Mouse (Mus musculus) MEL (cell line): Measurements from ENCODE around the gene Gmfg. TPM values are rescaled to one million over a fixed set of nuclear protein-coding genes. Genes with fewer than 3 reads are reported as not detected.

Source experiments
- DNase-seq: peaks from one replicate; pipeline ENCODE4 v3.0.0; 2011; ENCODE audit warnings: low read depth, low spot score
- H3K27ac ChIP-seq: 2 replicates; pipeline ENCODE4 v1.5.1; 2012; ENCODE audit warnings: low read depth, mild to moderate bottlenecking, control low read depth, low read length, moderate library complexity; ENCODE audit not compliant: control insufficient read depth
- H3K27me3 ChIP-seq, 2 experiments: fragments of 150-350 bp in 1 of 2; sonication (generic) in 1 of 2; 2 replicates each; pipeline ENCODE4 v1.6.1; 2012; ENCODE audit warnings: low read length in 2 of 2, mild to moderate bottlenecking in 2 of 2, improper control_type of control experiment in 1 of 2, moderate library complexity in 1 of 2; ENCODE audit not compliant: insufficient read depth in 2 of 2, control insufficient read depth in 1 of 2
- H3K36me3 ChIP-seq, 2 experiments: 2 replicates each; pipeline ENCODE4 v1.6.1; 2012 to 2014; ENCODE audit warnings: low read length in 2 of 2, improper control_type of control experiment in 1 of 2, inconsistent platforms in 1 of 2, mild to moderate bottlenecking in 1 of 2; ENCODE audit not compliant: insufficient read depth in 2 of 2, control insufficient read depth in 1 of 2
- H3K4me1 ChIP-seq, 2 experiments: fragments of 150-350 bp in 1 of 2; sonication (generic) in 1 of 2; 2 replicates each; pipeline ENCODE4 v1.6.1; 2012; ENCODE audit warnings: low read length in 2 of 2, improper control_type of control experiment in 1 of 2, mild to moderate bottlenecking in 1 of 2; ENCODE audit not compliant: insufficient read depth in 2 of 2, control insufficient read depth in 1 of 2
- H3K4me3 ChIP-seq, 2 experiments: fragments of 150-350 bp in 1 of 2; sonication (generic) in 1 of 2; 2 replicates each; pipeline ENCODE4 v1.5.1; 2012; ENCODE audit warnings: low read depth in 2 of 2, low read length in 2 of 2, mild to moderate bottlenecking in 2 of 2, moderate library complexity in 2 of 2, control low read depth in 1 of 2, improper control_type of control experiment in 1 of 2; ENCODE audit not compliant: control insufficient read depth in 1 of 2, insufficient read depth in 1 of 2
- H3K79me2 ChIP-seq: 2 replicates; pipeline ENCODE4 v1.6.1; 2012; ENCODE audit warnings: mild to moderate bottlenecking, low read length, moderate library complexity; ENCODE audit not compliant: control insufficient read depth, poor library complexity, insufficient read depth
- H3K9ac ChIP-seq: 2 replicates; pipeline ENCODE4 v1.6.1; 2012; ENCODE audit warnings: low read depth, mild to moderate bottlenecking, control low read depth, low read length, moderate library complexity; ENCODE audit not compliant: control insufficient read depth, poor library complexity, severe bottlenecking
- H3K9me3 ChIP-seq: fragments of 150-350 bp; sonication (generic); replicated peaks from 2 replicates; pipeline ENCODE4 v1.6.1; 2012; ENCODE audit warnings: mild to moderate bottlenecking, low read length, improper control_type of control experiment, moderate library complexity; ENCODE audit not compliant: insufficient read depth
- BHLHE40 ChIP-seq: IDR thresholded peaks from 2 replicates; pipeline ENCODE4 v1.6.1; 2012; ENCODE audit warnings: low read depth, mild to moderate bottlenecking, inconsistent platforms, low read length, improper control_type of control experiment, borderline replicate concordance
- CHD1 ChIP-seq: IDR thresholded peaks from 2 replicates; pipeline ENCODE4 v1.6.1; 2012; ENCODE audit warnings: low read depth, mild to moderate bottlenecking, inconsistent platforms, low read length, improper control_type of control experiment
- CHD2 ChIP-seq: IDR thresholded peaks from 2 replicates; pipeline ENCODE4 v1.6.1; 2011; ENCODE audit warnings: low read length, improper control_type of control experiment
- CTCF ChIP-seq, 3 experiments: IDR thresholded peaks in 2 of 3; conservative IDR thresholded peaks in 1 of 3; 2 replicates each; pipeline ENCODE4 v1.5.1; 2011 to 2012; ENCODE audit warnings: low read length in 3 of 3, low read depth in 2 of 3, mild to moderate bottlenecking in 2 of 3, improper control_type of control experiment in 1 of 3, inconsistent platforms in 1 of 3, mixed read lengths in 1 of 3, moderate library complexity in 1 of 3; ENCODE audit not compliant: control insufficient read depth in 1 of 3, insufficient read depth in 1 of 3, poor library complexity in 1 of 3, severe bottlenecking in 1 of 3
- ELF1 ChIP-seq: IDR thresholded peaks from 2 replicates; pipeline ENCODE4 v1.6.1; 2014; ENCODE audit warnings: low read depth, mild to moderate bottlenecking, inconsistent platforms, low read length, improper control_type of control experiment, moderate library complexity
- EP300 ChIP-seq, 2 experiments: IDR thresholded peaks; 2 replicates each; pipeline ENCODE4 v1.6.1; 2011; ENCODE audit warnings: improper control_type of control experiment in 2 of 2, low read length in 2 of 2, low read depth in 1 of 2, mild to moderate bottlenecking in 1 of 2
- ETS1 ChIP-seq: IDR thresholded peaks from 2 replicates; pipeline ENCODE4 v1.6.1; 2012; ENCODE audit warnings: low read depth, mild to moderate bottlenecking, inconsistent platforms, low read length, improper control_type of control experiment, moderate library complexity
- GABPA ChIP-seq: IDR thresholded peaks from 2 replicates; pipeline ENCODE4 v1.6.1; 2012; ENCODE audit warnings: low read depth, mild to moderate bottlenecking, inconsistent platforms, low read length, improper control_type of control experiment, moderate library complexity
- GATA1 ChIP-seq: IDR thresholded peaks from 2 replicates; pipeline ENCODE4 v1.6.1; 2011; ENCODE audit warnings: low read depth, low read length, improper control_type of control experiment
- HCFC1 ChIP-seq: IDR thresholded peaks from 2 replicates; pipeline ENCODE4 v1.6.1; 2012; ENCODE audit warnings: low read depth, mild to moderate bottlenecking, inconsistent platforms, low read length, improper control_type of control experiment, moderate library complexity
- JUND ChIP-seq: IDR thresholded peaks from 2 replicates; pipeline ENCODE4 v1.6.1; 2011; ENCODE audit warnings: low read depth, mild to moderate bottlenecking, improper control_type of control experiment, low read length
- KAT2A ChIP-seq: conservative IDR thresholded peaks from 2 replicates; pipeline ENCODE4 v1.6.1; 2012; ENCODE audit warnings: low read depth, low read length, improper control_type of control experiment, inconsistent platforms
- MAX ChIP-seq: IDR thresholded peaks from 2 replicates; pipeline ENCODE4 v1.6.1; 2011; ENCODE audit warnings: low read length, improper control_type of control experiment
- MEF2A ChIP-seq: IDR thresholded peaks from 2 replicates; pipeline ENCODE4 v1.6.1; 2014; ENCODE audit warnings: low read depth, mild to moderate bottlenecking, inconsistent platforms, low read length, improper control_type of control experiment; ENCODE audit not compliant: poor library complexity, insufficient replicate concordance, severe bottlenecking; ENCODE audit errors: extremely low read depth
- MXI1 ChIP-seq: IDR thresholded peaks from 2 replicates; pipeline ENCODE4 v1.6.1; 2011; ENCODE audit warnings: mild to moderate bottlenecking, low read depth, low read length, improper control_type of control experiment
- MYB ChIP-seq: IDR thresholded peaks from 2 replicates; pipeline ENCODE4 v1.6.1; 2011; ENCODE audit warnings: mild to moderate bottlenecking, low read depth, low read length, improper control_type of control experiment
- MYC ChIP-seq: IDR thresholded peaks from 2 replicates; pipeline ENCODE4 v1.6.1; 2011; ENCODE audit warnings: low read depth, mild to moderate bottlenecking, low read length, improper control_type of control experiment, moderate library complexity
- NRF1 ChIP-seq: IDR thresholded peaks from 2 replicates; pipeline ENCODE4 v1.6.1; 2014; ENCODE audit warnings: low read depth, mild to moderate bottlenecking, inconsistent platforms, low read length, improper control_type of control experiment, moderate library complexity; ENCODE audit not compliant: poor library complexity, insufficient read depth, severe bottlenecking
- POLR2AphosphoS2 ChIP-seq: IDR thresholded peaks from 2 replicates; pipeline ENCODE4 v1.6.1; 2011; ENCODE audit warnings: low read length, improper control_type of control experiment
- POLR2AphosphoS5 ChIP-seq: IDR thresholded peaks from 2 replicates; pipeline ENCODE4 v1.6.1; 2012; ENCODE audit warnings: low read depth, borderline replicate concordance, mild to moderate bottlenecking, inconsistent platforms, low read length, moderate library complexity, mixed read lengths
- SIN3A ChIP-seq: IDR thresholded peaks from 2 replicates; pipeline ENCODE4 v1.6.1; 2012; ENCODE audit warnings: low read length, improper control_type of control experiment, inconsistent platforms
- SMC3 ChIP-seq: IDR thresholded peaks from 2 replicates; pipeline ENCODE4 v1.6.1; 2011; ENCODE audit warnings: low read depth, low read length, improper control_type of control experiment
- TAL1 ChIP-seq: IDR thresholded peaks from 2 replicates; pipeline ENCODE4 v1.6.1; 2012; ENCODE audit warnings: mild to moderate bottlenecking, inconsistent platforms, low read length, moderate library complexity, mixed read lengths
- TBP ChIP-seq: IDR thresholded peaks from 2 replicates; pipeline ENCODE4 v1.8.0; 2011; ENCODE audit warnings: low read depth, low read length, improper control_type of control experiment
- TCF12 ChIP-seq: IDR thresholded peaks from 2 replicates; pipeline ENCODE4 v1.6.1; 2014; ENCODE audit warnings: low read depth, mild to moderate bottlenecking, inconsistent platforms, low read length, improper control_type of control experiment, moderate library complexity
- USF1 ChIP-seq: IDR thresholded peaks from 2 replicates; pipeline ENCODE4 v1.6.1; 2014; ENCODE audit warnings: low read depth, mild to moderate bottlenecking, inconsistent platforms, low read length, improper control_type of control experiment, moderate library complexity
- USF2 ChIP-seq, 2 experiments: IDR thresholded peaks; 2 replicates each; pipeline ENCODE4 v1.6.1; 2011 to 2012; ENCODE audit warnings: improper control_type of control experiment in 2 of 2, low read length in 2 of 2, borderline replicate concordance in 1 of 2, inconsistent platforms in 1 of 2, low read depth in 1 of 2, mild to moderate bottlenecking in 1 of 2; ENCODE audit not compliant: insufficient read depth in 1 of 2
- ZC3H11A ChIP-seq: IDR thresholded peaks from 2 replicates; pipeline ENCODE4 v1.6.1; 2012; ENCODE audit warnings: low read depth, mild to moderate bottlenecking, inconsistent platforms, low read length, improper control_type of control experiment
- ZKSCAN1 ChIP-seq: IDR thresholded peaks from 2 replicates; pipeline ENCODE4 v1.6.1; 2012; ENCODE audit warnings: low read depth, mild to moderate bottlenecking, inconsistent platforms, low read length, improper control_type of control experiment, moderate library complexity
- ZMIZ1 ChIP-seq: IDR thresholded peaks from 2 replicates; pipeline ENCODE4 v1.6.1; 2012; ENCODE audit warnings: low read depth, mild to moderate bottlenecking, inconsistent platforms, low read length, improper control_type of control experiment, moderate library complexity
- polyA plus RNA-seq, 2 experiments: library from polyadenylated mRNA; stranded (reverse) in 1 of 2; unstranded in 1 of 2; fragments of >175 nt in 1 of 2; fragments of >200 nt in 1 of 2; gene quantifications; 2 replicates each; pipeline versions ENCODE4 v1.2.1 to v1.2.4; 2012; ENCODE audit warnings: low replicate concordance in 2 of 2, low read depth in 1 of 2; ENCODE audit not compliant: insufficient read length in 2 of 2, insufficient read depth in 1 of 2, missing spikeins in 1 of 2
- total RNA-seq: library from RNA; depleted of rRNA; stranded (reverse); fragments of 300-350 nt; gene quantifications from 2 replicates; pipeline ENCODE4 v1.2.3, GENCODE M21; 2012

Gene Gmfg
- total and polyA plus RNA-seq, 3 experiments, result 25.0 to 31.2 TPM; not detected in 1

DNA sequence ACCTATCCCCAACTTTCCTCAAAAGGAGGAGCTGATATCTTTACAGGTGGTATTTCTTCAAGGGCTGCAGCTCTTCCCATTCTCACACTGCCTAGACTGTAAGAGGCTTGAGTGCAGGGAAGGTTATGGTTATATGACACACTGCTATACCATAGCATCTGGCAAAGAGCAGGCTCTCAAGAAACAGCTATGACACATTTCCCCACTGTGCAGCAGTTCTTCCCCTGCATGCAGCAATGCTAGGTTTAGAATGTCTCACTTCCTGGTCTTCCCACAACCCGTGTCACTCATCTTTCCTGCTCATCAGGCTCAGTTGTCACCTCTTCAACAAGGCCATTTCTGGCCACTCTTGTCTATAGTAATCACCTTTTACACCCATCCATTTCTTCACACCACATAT, 6.7 kb upstream of the Gmfg start:
- no peaks in the 10 kb centered on the region for H3K9me3 ChIP-seq
- H3K4me1 ChIP-seq, result peaks cover 43 to 45% of the 10 kb centered on the region in 2 experiments
- no peak overlapping the region for H3K4me3 ChIP-seq
- H3K36me3 ChIP-seq, result peaks cover 7 to 58% of the 10 kb centered on the region in 2 experiments
- H3K27ac ChIP-seq, result no peak overlapping the region
- H3K27me3 ChIP-seq, result no peaks in the 10 kb centered on the region
- DNase-seq, result no peak
- TF ChIP-seq TBP (no peak), USF1 (no peak), SMC3 (no peak), MYC (no peak), CHD2 (no peak), EP300 (IDR thresholded peaks at IDR 0.05; ENCODE audit: low read depth in 1 of 2, low read length in 2 of 2) (no peak), ZKSCAN1 (no peak), USF2 (IDR thresholded peaks at IDR 0.05; ENCODE audit: borderline replicate concordance in 1 of 2, insufficient read depth in 1 of 2, low read depth in 1 of 2, low read length in 2 of 2) (no peak), ZMIZ1 (no peak), GATA1 (no peak)
- H3K79me2 ChIP-seq, result peaks cover 14% of the 10 kb centered on the region
- no peak overlapping the region for H3K9ac ChIP-seq

DNA sequence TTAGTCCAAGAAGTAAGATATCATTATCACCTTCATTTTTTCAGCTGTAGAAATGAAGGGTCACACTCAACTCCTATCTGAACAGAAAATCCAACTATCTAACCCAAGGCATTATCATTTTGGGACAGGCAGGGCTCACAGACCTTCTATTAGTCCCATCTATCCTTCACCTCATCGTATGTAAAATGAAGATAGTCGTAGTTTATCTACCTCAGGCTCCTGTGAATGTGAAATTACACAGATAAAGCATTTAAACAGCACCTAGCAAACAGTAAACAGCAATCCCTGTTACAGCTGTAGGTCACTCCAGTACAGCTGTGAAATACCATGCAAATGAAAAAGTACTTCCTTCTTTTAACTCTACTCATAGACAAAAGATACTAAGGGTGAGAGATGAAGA, 5.0 kb upstream of the Gmfg start:
- H3K79me2 ChIP-seq, result peaks cover 17% of the 10 kb centered on the region
- peaks cover 43 to 45% of the 10 kb centered on the region in 2 experiments for H3K4me1 ChIP-seq
- H3K36me3 ChIP-seq, result peaks cover 3 to 58% of the 10 kb centered on the region in 2 experiments; a peak in 3 of 4 replicates
- peak; percentile 74 for DNase-seq
- H3K9me3 ChIP-seq, result no peaks in the 10 kb centered on the region
- no peak overlapping the region for H3K4me3 ChIP-seq
- H3K9ac ChIP-seq, result no peak overlapping the region
- peak overlapping the region; percentile 70 for H3K27ac ChIP-seq
- no peaks in the 10 kb centered on the region for H3K27me3 ChIP-seq
- no peak for TF ChIP-seq NRF1
- no peak for TF ChIP-seq ZKSCAN1
- peak; percentile 99 for TF ChIP-seq TCF12
- TF ChIP-seq MYB, result peak; percentile 72
- TF ChIP-seq SIN3A, result peak; percentile 96
- TF ChIP-seq MYC, result no peak
- TF ChIP-seq CHD1, result 0 out of 2 replicates have a peak, but pooled peaks have one; percentile 76
- TF ChIP-seq MEF2A, result peak; percentile 38; the same call in 1 of the 2 replicates
- no peak for TF ChIP-seq MAX
- TF ChIP-seq USF2 (IDR thresholded peaks at IDR 0.05; ENCODE audit: borderline replicate concordance in 1 of 2, insufficient read depth in 1 of 2, low read depth in 1 of 2, low read length in 2 of 2), result no peak
- no peak for TF ChIP-seq HCFC1
- peak; percentile 99 for TF ChIP-seq ETS1
- peak; percentile 25; the same call in 1 of the 2 replicates for TF ChIP-seq ZC3H11A
- TF ChIP-seq POLR2AphosphoS2, result 0 out of 2 replicates have a peak, but pooled peaks have one; percentile 52
- TF ChIP-seq USF1, result no peak
- no peak for TF ChIP-seq SMC3
- no peak for TF ChIP-seq GABPA
- peak; percentile 55 for TF ChIP-seq ELF1
- no peak for TF ChIP-seq JUND
- no peak for TF ChIP-seq POLR2AphosphoS5
- no peak for TF ChIP-seq CTCF (IDR thresholded peaks at IDR 0.05 in 2 of 3, conservative IDR thresholded peaks at IDR 0.05 in 1 of 3; ENCODE audit: control insufficient read depth in 1 of 3, insufficient read depth in 1 of 3, low read depth in 2 of 3, low read length in 3 of 3, poor library complexity in 1 of 3, severe bottlenecking in 1 of 3)
- TF ChIP-seq EP300 (IDR thresholded peaks at IDR 0.05; ENCODE audit: low read depth in 1 of 2, low read length in 2 of 2), result peak; percentile 90 to 95
- peak; percentile 63 for TF ChIP-seq MXI1
- peak; percentile 51; the same call in 1 of the 2 replicates for TF ChIP-seq KAT2A
- TF ChIP-seq TAL1, result peak; percentile 69
- peak; percentile 70 for TF ChIP-seq BHLHE40
